Comparison of ENCODE assay signal across 18 mouse cellular contexts in the genomic region with DNA sequence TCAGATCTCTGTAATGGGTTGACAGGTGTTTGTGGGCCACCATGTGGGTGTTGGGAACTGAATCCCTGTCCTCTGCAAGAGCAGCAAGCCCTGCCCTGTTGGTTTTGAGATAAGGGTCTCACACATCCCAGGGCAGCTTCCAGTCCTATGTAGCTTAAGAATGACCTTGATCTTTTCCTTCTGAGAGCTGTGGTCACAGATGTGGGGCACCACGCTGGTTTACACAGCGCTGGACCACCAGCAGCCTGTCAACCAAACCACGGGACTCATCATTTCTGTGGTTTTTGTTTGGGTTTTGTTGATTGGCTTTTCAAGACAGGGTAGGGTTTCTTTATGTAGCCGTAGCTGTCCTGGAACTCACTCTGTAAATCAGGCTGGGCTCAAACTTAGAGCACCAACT.
"Had no signal": no experiment of that assay in that cellular context is flagged by ENCODE, and none has a peak within 500 bp of the region (broad histone marks: within the 10 kb centered on the region; RNA-seq: fewer than 3 reads in every experiment).

No protein-coding gene starts in this region.

- ATAC-seq: midbrain, embryonic 13.5 days; midbrain, embryonic 15.5 days had no signal

- H3K27me3 ChIP-seq: megakaryocyte, embryonic 14.5 days; midbrain, embryonic 13.5 days; midbrain, embryonic 15.5 days; neural tube, embryonic 13.5 days; neural tube, embryonic 15.5 days; stomach, embryonic 15.5 days had no signal

- DNase-seq: lung, adult 18-20 months; lung, embryonic 14.5 days; lung, postnatal 10 days; lung, postnatal 4 days; retina, postnatal 1 day; right cerebral cortex, adult 18-20 months; right cerebral cortex, postnatal 14 days; thymus, adult 2 months; thymus, postnatal 25 days; thymus, postnatal 4 days had no signal

- H3K4me1 ChIP-seq: neural tube, embryonic 13.5 days; stomach, embryonic 15.5 days had no signal

- H3K36me3 ChIP-seq: midbrain, embryonic 15.5 days had no signal

- H3K27ac ChIP-seq: midbrain, embryonic 13.5 days; midbrain, embryonic 15.5 days; neural tube, embryonic 13.5 days; neural tube, embryonic 15.5 days; stomach, embryonic 15.5 days; stomach, postnatal 0 days had no signal

- H3K9me3 ChIP-seq: midbrain, embryonic 15.5 days; neural tube, embryonic 15.5 days; stomach, embryonic 15.5 days had no signal

- H3K9ac ChIP-seq: lung, embryonic 14.5 days; midbrain, embryonic 13.5 days; midbrain, embryonic 15.5 days; neural tube, embryonic 13.5 days; neural tube, embryonic 15.5 days; stomach, embryonic 15.5 days had no signal

- H3K4me2 ChIP-seq: lung, embryonic 14.5 days; midbrain, embryonic 11.5 days; midbrain, embryonic 13.5 days; midbrain, embryonic 15.5 days; neural tube, embryonic 13.5 days; neural tube, embryonic 15.5 days; stomach, embryonic 15.5 days had no signal

- H3K4me3 ChIP-seq: megakaryocyte, embryonic 14.5 days; midbrain, embryonic 13.5 days; midbrain, embryonic 15.5 days; neural tube, embryonic 13.5 days; neural tube, embryonic 15.5 days; stomach, embryonic 15.5 days had no signal
